Mouse (Mus musculus): ENCODE data around the gene Map3k7cl. TPM values are rescaled to one million over a fixed set of nuclear protein-coding genes. Genes with fewer than 3 reads are reported as not detected.

Map3k7cl gene
- polyA plus RNA-seq (2012; rRNA removed) = 0.90 and 1.3 TPM in 2 replicates

GRCm38 (mm10) chr16:87552907-87553691, at the start of gene Map3k7cl:
Gene Map3k7cl, plus strand, starts transcription at chr16:87553330.
- H3K27ac ChIP-seq (ENCODE audit: control insufficient read depth, insufficient read depth, low read depth, low read length) = peak within 1 kb of the TSS; percentile 51
- H3K4me3 ChIP-seq (ENCODE audit: control insufficient read depth, low read depth, low read length) = peak within 1 kb of the TSS; percentile 78

DNA sequence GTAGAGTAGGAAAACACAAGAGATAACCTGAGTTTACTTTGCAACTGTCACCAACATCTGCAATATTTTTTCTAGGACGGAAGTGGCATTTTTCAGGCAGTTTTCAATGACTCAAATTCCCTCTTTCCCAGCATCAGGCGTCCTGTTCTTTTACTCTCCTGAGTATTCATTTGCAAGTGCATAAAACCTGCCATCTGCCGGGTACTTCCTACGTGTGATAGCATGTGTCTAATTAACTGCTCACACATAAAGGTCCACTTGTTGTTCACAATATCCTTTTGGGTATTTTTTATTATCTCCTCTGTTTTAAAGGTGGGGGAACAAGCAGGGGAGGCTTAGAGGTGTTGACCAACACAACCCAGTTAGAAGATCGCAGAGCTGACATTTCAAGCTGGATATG, 41.4 kb upstream of the Map3k7cl start:
- Histone ChIP-seq H3K27ac (ENCODE audit: control insufficient read depth, insufficient read depth, low read depth, low read length) (no peak overlapping the region), H3K4me3 (ENCODE audit: control insufficient read depth, low read depth, low read length) (no peak overlapping the region), H3K27me3 (ENCODE audit: control insufficient read depth, insufficient read depth, low read length) (no peaks in the 10 kb centered on the region), H3K4me1 (ENCODE audit: control insufficient read depth, insufficient read depth, low read length) (peaks cover 3% of the 10 kb centered on the region; the same call in 1 of the 2 replicates), H3K36me3 (ENCODE audit: control insufficient read depth, insufficient read depth, low read length) (no peaks in the 10 kb centered on the region)
- TF ChIP-seq POLR2A (IDR thresholded peaks at IDR 0.05; ENCODE audit: control insufficient read depth, low read depth, low read length) (no peak), CTCF (IDR thresholded peaks at IDR 0.05; ENCODE audit: control insufficient read depth, insufficient read depth, insufficient replicate concordance, low read depth, low read length) (no peak)

More at GRCm38 (mm10) chr16:87552907-87553691, at the start of gene Map3k7cl:
- H3K4me1 ChIP-seq (ENCODE audit: control insufficient read depth, insufficient read depth, low read length) = peaks cover 4% of the 10 kb centered on the region; the same call in 1 of the 2 replicates
- H3K27me3 ChIP-seq (ENCODE audit: control insufficient read depth, insufficient read depth, low read length) = no peaks in the 10 kb centered on the region
- H3K36me3 ChIP-seq (ENCODE audit: control insufficient read depth, insufficient read depth, low read length) = no peaks in the 10 kb centered on the region
- no peak for TF ChIP-seq POLR2A (IDR thresholded peaks at IDR 0.05; ENCODE audit: control insufficient read depth, low read depth, low read length)

GRCm38 (mm10) chr16:87512331-87512730, 40.8 kb upstream of the Map3k7cl start:
- Histone ChIP-seq H3K27me3 (ENCODE audit: control insufficient read depth, insufficient read depth, low read length) (no peaks in the 10 kb centered on the region), H3K27ac (ENCODE audit: control insufficient read depth, insufficient read depth, low read depth, low read length) (no peak overlapping the region), H3K4me3 (ENCODE audit: control insufficient read depth, low read depth, low read length) (no peak overlapping the region), H3K4me1 (ENCODE audit: control insufficient read depth, insufficient read depth, low read length) (peaks cover 2% of the 10 kb centered on the region; the same call in 1 of the 2 replicates), H3K36me3 (ENCODE audit: control insufficient read depth, insufficient read depth, low read length) (no peaks in the 10 kb centered on the region)
- no peak for TF ChIP-seq POLR2A (IDR thresholded peaks at IDR 0.05; ENCODE audit: control insufficient read depth, low read depth, low read length)
- no peak for TF ChIP-seq CTCF (IDR thresholded peaks at IDR 0.05; ENCODE audit: control insufficient read depth, insufficient read depth, insufficient replicate concordance, low read depth, low read length)

- Histone ChIP-seq H3K4me1 (ENCODE audit: control insufficient read depth, insufficient read depth, low read length) (no peaks in the 10 kb centered on the region), H3K4me3 (ENCODE audit: control insufficient read depth, low read depth, low read length) (no peak overlapping the region), H3K27me3 (ENCODE audit: control insufficient read depth, insufficient read depth, low read length) (no peaks in the 10 kb centered on the region), H3K27ac (ENCODE audit: control insufficient read depth, insufficient read depth, low read depth, low read length) (no peak overlapping the region), H3K36me3 (ENCODE audit: control insufficient read depth, insufficient read depth, low read length) (no peaks in the 10 kb centered on the region)
- TF ChIP-seq CTCF (IDR thresholded peaks at IDR 0.05; ENCODE audit: control insufficient read depth, insufficient read depth, insufficient replicate concordance, low read depth, low read length) = no peak
- TF ChIP-seq POLR2A (IDR thresholded peaks at IDR 0.05; ENCODE audit: control insufficient read depth, low read depth, low read length) = no peak
Measured at GRCm38 (mm10) chr16:87524228-87524627, 28.9 kb upstream of the Map3k7cl start.

DNA sequence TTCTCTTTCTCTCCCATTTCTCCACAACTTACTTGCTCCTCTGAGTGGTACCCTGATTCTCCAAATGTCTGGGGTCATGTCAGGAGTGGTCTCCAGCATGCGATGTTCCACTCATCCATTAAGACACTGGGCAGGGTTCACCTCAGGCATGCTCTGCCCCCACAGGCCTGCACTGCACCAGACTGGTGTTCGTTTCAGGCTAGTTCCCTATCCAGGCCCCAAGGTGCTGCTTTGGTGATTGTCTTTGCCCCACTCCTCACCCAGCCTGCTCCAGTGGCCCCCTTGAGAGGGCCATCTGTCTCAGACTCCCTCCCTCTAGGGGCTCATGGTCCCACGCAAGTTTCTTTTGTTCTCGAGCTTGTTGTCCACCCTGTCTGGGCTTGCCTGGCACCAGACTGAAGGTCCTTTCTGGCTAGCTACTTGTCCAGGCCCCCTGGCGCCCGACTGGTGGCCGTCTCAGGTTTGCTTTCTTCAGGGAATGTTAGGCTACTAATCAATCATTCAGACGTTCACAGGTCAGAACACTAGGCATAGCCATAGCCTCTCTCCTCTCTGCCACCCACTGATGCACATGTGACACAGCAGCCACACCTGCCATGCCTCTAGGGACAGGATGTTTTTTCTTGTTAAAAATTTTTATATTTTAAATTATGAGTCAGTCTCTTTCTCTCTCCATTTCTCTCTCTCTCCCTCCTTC, 25.4 kb upstream of the Map3k7cl start:
- no peaks in the 10 kb centered on the region for H3K36me3 ChIP-seq (ENCODE audit: control insufficient read depth, insufficient read depth, low read length)
- TF ChIP-seq CTCF (IDR thresholded peaks at IDR 0.05; ENCODE audit: control insufficient read depth, insufficient read depth, insufficient replicate concordance, low read depth, low read length) (no peak), POLR2A (IDR thresholded peaks at IDR 0.05; ENCODE audit: control insufficient read depth, low read depth, low read length) (no peak)
- no peak overlapping the region for H3K4me3 ChIP-seq (ENCODE audit: control insufficient read depth, low read depth, low read length)
- H3K4me1 ChIP-seq (ENCODE audit: control insufficient read depth, insufficient read depth, low read length) = no peaks in the 10 kb centered on the region
- H3K27me3 ChIP-seq (ENCODE audit: control insufficient read depth, insufficient read depth, low read length) = no peaks in the 10 kb centered on the region
- no peak overlapping the region for H3K27ac ChIP-seq (ENCODE audit: control insufficient read depth, insufficient read depth, low read depth, low read length)

DNA sequence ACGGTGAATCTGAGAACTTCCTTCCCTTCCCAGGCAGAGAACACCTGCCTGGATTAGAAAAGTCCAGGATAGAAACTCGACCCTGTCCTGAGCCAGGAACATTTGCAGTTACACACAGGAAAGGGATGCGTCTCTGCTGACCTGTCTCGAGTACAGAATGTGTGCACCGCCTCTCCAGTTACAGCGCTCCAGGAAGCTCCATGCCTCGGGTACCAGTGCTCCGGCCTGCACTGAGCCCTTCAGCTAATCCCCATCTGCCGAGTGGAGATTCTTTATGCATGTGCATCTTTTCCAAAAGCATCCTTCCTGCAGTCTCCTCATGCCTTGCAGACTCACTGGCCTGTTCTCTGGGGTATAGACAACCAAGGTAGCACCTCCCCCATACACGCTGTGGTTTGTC, 24.4 kb upstream of the Map3k7cl start:
- no peak overlapping the region for H3K27ac ChIP-seq (ENCODE audit: control insufficient read depth, insufficient read depth, low read depth, low read length)
- no peaks in the 10 kb centered on the region for H3K36me3 ChIP-seq (ENCODE audit: control insufficient read depth, insufficient read depth, low read length)
- TF ChIP-seq CTCF (IDR thresholded peaks at IDR 0.05; ENCODE audit: control insufficient read depth, insufficient read depth, insufficient replicate concordance, low read depth, low read length) = no peak
- no peak for TF ChIP-seq POLR2A (IDR thresholded peaks at IDR 0.05; ENCODE audit: control insufficient read depth, low read depth, low read length)
- no peaks in the 10 kb centered on the region for H3K27me3 ChIP-seq (ENCODE audit: control insufficient read depth, insufficient read depth, low read length)
- H3K4me3 ChIP-seq (ENCODE audit: control insufficient read depth, low read depth, low read length) = no peak overlapping the region
- no peaks in the 10 kb centered on the region for H3K4me1 ChIP-seq (ENCODE audit: control insufficient read depth, insufficient read depth, low read length)

- peaks cover 2% of the 10 kb centered on the region; the same call in 1 of the 2 replicates for H3K4me1 ChIP-seq (ENCODE audit: control insufficient read depth, insufficient read depth, low read length)
- no peaks in the 10 kb centered on the region for H3K36me3 ChIP-seq (ENCODE audit: control insufficient read depth, insufficient read depth, low read length)
- H3K27me3 ChIP-seq (ENCODE audit: control insufficient read depth, insufficient read depth, low read length) = no peaks in the 10 kb centered on the region
- no peak; the same call in 1 of the 2 replicates for TF ChIP-seq CTCF (IDR thresholded peaks at IDR 0.05; ENCODE audit: control insufficient read depth, insufficient read depth, insufficient replicate concordance, low read depth, low read length)
- no peak for TF ChIP-seq POLR2A (IDR thresholded peaks at IDR 0.05; ENCODE audit: control insufficient read depth, low read depth, low read length)
- no peak overlapping the region for H3K4me3 ChIP-seq (ENCODE audit: control insufficient read depth, low read depth, low read length)
- H3K27ac ChIP-seq (ENCODE audit: control insufficient read depth, insufficient read depth, low read depth, low read length) = no peak overlapping the region
Measured at GRCm38 (mm10) chr16:87548348-87548747, 4.8 kb upstream of the Map3k7cl start.

Measured in testis, adult 2 months (tissue).